Mouse (Mus musculus) neural tube, embryonic 13.5 days (tissue): Measurements from ENCODE around the gene Nr2c2ap. TPM values are rescaled to one million over a fixed set of nuclear protein-coding genes. Genes with fewer than 3 reads are reported as not detected.

Experiments used
- ATAC-seq: fragments of 200-750 bp; cut with Nextera tagmentation; 2 replicates; pipeline ENCODE4 v1.8.0; 2017; ENCODE audit warnings: low read depth, mild to moderate bottlenecking, moderate TSS enrichment, moderate library complexity
- H3K27ac ChIP-seq: fragments of 300-500 bp; sonication (generic); replicated peaks from 2 replicates; pipeline ENCODE4 v1.5.1; 2015; ENCODE audit warnings: moderate library complexity, mild to moderate bottlenecking, inconsistent platforms
- H3K27me3 ChIP-seq: fragments of 300-500 bp; sonication (generic); 2 replicates; pipeline ENCODE4 v1.6.1; 2015; ENCODE audit warnings: mild to moderate bottlenecking, inconsistent platforms
- H3K36me3 ChIP-seq: fragments of 300-500 bp; sonication (generic); 2 replicates; pipeline ENCODE4 v1.6.1; 2015; ENCODE audit warnings: mild to moderate bottlenecking, inconsistent platforms
- H3K4me1 ChIP-seq: fragments of 300-500 bp; sonication (generic); replicated peaks from 2 replicates; pipeline ENCODE4 v1.6.1; 2015; ENCODE audit warnings: inconsistent platforms
- H3K4me2 ChIP-seq: fragments of 300-500 bp; sonication (generic); 2 replicates; pipeline ENCODE4 v1.6.1; 2015; ENCODE audit warnings: inconsistent platforms, mild to moderate bottlenecking, moderate library complexity
- H3K4me3 ChIP-seq: fragments of 300-500 bp; sonication (generic); 2 replicates; pipeline ENCODE4 v1.5.1; 2015; ENCODE audit warnings: mild to moderate bottlenecking, inconsistent platforms
- H3K9ac ChIP-seq: fragments of 300-500 bp; sonication (generic); 2 replicates; pipeline ENCODE4 v1.6.1; 2015; ENCODE audit warnings: moderate library complexity, mild to moderate bottlenecking, inconsistent platforms
- H3K9me3 ChIP-seq: fragments of 300-500 bp; sonication (generic); 2 replicates; pipeline ENCODE4 v1.6.1; 2016; ENCODE audit warnings: inconsistent platforms
- WGBS: fragments of 180-500 bp; shearing (Covaris S2); methylation state at CpG from one replicate; pipeline ENCODE4 v1.1.7; 2015; 5-methylcytosine and 5-hydroxymethylcytosine counted together
- polyA plus RNA-seq: library from polyadenylated mRNA; unstranded; fragments of >200 nt; fragmentation: Nextera tagmentation; extraction: Ambion mirVana; gene quantifications from 2 replicates; pipeline ENCODE4 v1.2.1, GENCODE M21; 2015

The Nr2c2ap gene
- polyA plus RNA-seq, 1 experiment from 2014 or later, result 40.6 TPM

- peaks cover 20% of the 10 kb centered on the region for H3K4me1 ChIP-seq
- no peaks in the 10 kb centered on the region for H3K36me3 ChIP-seq
- no peak overlapping the region for H3K4me3 ChIP-seq
- no peak overlapping the region for H3K27ac ChIP-seq
- 68% methylated on average over 8 of the region's 8 CpGs for WGBS
- H3K27me3 ChIP-seq, result peaks cover 17% of the 10 kb centered on the region; the same call in 1 of the 2 replicates
- H3K9me3 ChIP-seq, result no peaks in the 10 kb centered on the region
- H3K4me2 ChIP-seq, result no peak overlapping the region
- no peak overlapping the region for H3K9ac ChIP-seq
- no peak for ATAC-seq
These were observed 6.1 kb upstream of the Nr2c2ap start for GRCm38 (mm10) chr8:70124992-70125391.

- ATAC-seq, result no peak
These were observed 2.7 kb upstream of the Nr2c2ap start for GRCm38 (mm10) chr8:70128435-70128834.

DNA sequence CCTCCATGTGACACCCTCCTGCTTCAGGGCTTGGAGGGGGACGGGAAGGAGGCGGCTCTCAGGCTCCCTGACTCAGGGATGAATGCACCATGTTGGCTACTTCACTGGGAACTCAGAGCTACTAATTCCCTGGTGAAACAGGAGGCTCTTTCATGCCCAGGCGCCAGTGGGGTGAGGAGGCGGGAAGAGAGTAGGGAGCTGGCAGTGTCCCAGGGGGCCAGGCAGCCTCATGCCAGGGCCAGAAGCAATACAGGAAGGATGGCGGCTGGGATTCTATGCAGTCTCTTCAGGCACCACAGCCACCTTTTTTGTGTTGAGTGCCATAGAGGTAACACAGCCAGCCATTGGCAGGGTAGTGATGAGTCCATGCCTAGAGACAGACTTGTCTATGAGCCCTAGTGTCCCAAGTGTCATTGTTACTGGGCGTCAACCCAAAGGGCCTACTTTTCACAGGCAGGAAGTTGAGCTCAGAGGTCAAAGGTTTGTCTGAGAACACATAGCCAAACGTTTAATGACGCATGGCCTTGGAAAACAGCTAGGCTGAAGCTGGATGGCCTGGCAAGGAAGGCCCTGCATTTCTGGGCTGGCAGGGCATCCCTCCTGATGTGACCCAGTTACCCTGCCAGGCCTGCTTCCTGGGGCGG is 1.7 kb upstream of the Nr2c2ap start:
- Histone ChIP-seq H3K9me3 (no peaks in the 10 kb centered on the region), H3K27ac (peak overlapping the region; percentile 79), H3K4me2 (no peak overlapping the region), H3K27me3 (peaks cover under 1% of the 10 kb centered on the region; the same call in 1 of the 2 replicates), H3K4me3 (no peak overlapping the region), H3K9ac (no peak overlapping the region), H3K4me1 (peaks cover 33% of the 10 kb centered on the region), H3K36me3 (peaks cover 22% of the 10 kb centered on the region)
- WGBS, result 51% methylated on average over 9 of the region's 9 CpGs
- ATAC-seq, result peak; percentile 70

More at GRCm38 (mm10) chr8:70128435-70128834, 2.7 kb upstream of the Nr2c2ap start:
- 77% methylated on average over 3 of the region's 3 CpGs for WGBS
- Histone ChIP-seq H3K27ac (peak overlapping the region; percentile 79), H3K4me2 (0 out of 2 replicates have a peak overlapping the region, but pooled peaks have one; percentile 3), H3K36me3 (peaks cover 12% of the 10 kb centered on the region), H3K4me1 (peaks cover 33% of the 10 kb centered on the region), H3K9ac (0 out of 2 replicates have a peak overlapping the region, but pooled peaks have one; percentile 26), H3K9me3 (no peaks in the 10 kb centered on the region), H3K4me3 (no peak overlapping the region), H3K27me3 (peaks cover 10% of the 10 kb centered on the region; the same call in 1 of the 2 replicates)

DNA sequence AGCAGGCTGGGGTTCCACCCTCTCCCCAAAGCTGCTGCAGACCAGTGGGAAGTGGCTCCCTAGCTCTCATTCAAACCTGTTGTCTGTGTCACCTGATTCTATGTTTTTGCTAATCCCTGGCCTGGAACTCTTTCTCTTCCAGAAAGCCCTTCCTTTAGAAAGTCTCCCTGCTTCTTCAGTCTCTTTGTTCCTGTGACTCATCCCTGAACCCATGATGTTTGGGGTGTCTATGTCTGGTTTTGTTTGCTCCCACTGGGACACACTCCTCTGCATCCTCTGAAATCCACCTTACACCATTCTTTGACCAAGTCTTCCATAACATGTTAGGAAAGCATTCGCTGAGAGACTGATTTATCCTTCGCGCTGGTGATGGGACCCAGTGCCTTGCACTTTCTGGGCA is 1.1 kb upstream of the Nr2c2ap start:
- H3K36me3 ChIP-seq, result peaks cover 29% of the 10 kb centered on the region
- no peaks in the 10 kb centered on the region for H3K9me3 ChIP-seq
- no peak overlapping the region for H3K4me2 ChIP-seq
- H3K4me1 ChIP-seq, result peaks cover 33% of the 10 kb centered on the region
- ATAC-seq, result no peak
- H3K27ac ChIP-seq, result peak overlapping the region; percentile 79
- WGBS, result 82% methylated on average over 3 of the region's 3 CpGs
- H3K9ac ChIP-seq, result no peak overlapping the region
- no peak overlapping the region for H3K4me3 ChIP-seq
- no peaks in the 10 kb centered on the region for H3K27me3 ChIP-seq

DNA sequence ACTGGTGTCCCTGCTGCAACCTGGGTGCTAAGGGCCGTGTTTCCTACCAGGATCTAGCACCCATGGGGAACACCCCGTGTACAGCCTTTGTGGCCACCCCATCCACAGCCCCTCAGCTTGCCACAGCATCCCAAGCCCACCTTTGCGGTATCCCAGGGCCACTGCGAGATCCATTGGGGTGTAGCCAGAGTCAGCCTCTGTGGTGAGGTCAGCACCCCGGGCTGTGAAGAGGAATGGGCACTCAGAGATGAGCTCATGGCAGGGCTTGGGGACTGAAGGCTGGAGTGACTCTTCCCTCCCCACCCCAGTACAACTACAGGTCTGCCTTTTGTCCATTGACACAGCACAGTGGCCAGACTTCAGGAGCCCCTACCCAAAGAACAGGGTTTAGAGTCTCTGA is 3.0 kb downstream of the Nr2c2ap start:
- Histone ChIP-seq H3K4me1 (peaks cover 38% of the 10 kb centered on the region), H3K27ac (no peak overlapping the region), H3K4me3 (no peak overlapping the region), H3K36me3 (peaks cover 46% of the 10 kb centered on the region), H3K9me3 (no peaks in the 10 kb centered on the region), H3K27me3 (no peaks in the 10 kb centered on the region), H3K4me2 (no peak overlapping the region), H3K9ac (no peak overlapping the region)
- WGBS, result 93% methylated on average over 5 of the region's 5 CpGs
- no peak for ATAC-seq

GRCm38 (mm10) chr8:70134931-70135330 is 3.8 kb downstream of the Nr2c2ap start:
- Histone ChIP-seq H3K4me3 (no peak overlapping the region), H3K4me1 (peaks cover 30% of the 10 kb centered on the region), H3K9me3 (no peaks in the 10 kb centered on the region), H3K4me2 (no peak overlapping the region), H3K27me3 (no peaks in the 10 kb centered on the region), H3K36me3 (peaks cover 46% of the 10 kb centered on the region), H3K9ac (no peak overlapping the region), H3K27ac (no peak overlapping the region)
- no peak for ATAC-seq
- WGBS, result 95% methylated on average over 9 of the region's 9 CpGs

DNA sequence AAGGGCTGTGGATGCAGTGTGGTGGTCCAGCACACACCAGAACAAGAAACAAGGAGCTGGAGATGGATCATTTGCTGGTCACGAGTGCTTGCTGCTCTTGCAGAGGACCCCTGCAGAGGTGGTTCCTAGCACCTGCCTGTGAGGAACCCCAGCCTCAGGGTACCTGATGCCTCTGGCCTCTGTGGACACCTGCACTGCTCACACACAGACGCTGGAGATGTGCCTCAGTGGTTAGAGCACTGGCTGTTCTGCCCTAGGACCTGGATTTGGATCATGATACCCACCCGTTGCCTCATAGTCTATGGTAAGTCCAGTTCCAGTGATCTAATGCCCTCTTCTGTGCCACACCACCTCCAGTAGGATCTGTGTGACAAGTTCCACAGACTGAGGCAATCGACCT is 5.5 kb downstream of the Nr2c2ap start:
- H3K4me1 ChIP-seq, result peaks cover 33% of the 10 kb centered on the region
- no peak for ATAC-seq
- H3K4me2 ChIP-seq, result no peak overlapping the region
- no peak overlapping the region for H3K4me3 ChIP-seq
- no peaks in the 10 kb centered on the region for H3K27me3 ChIP-seq
- no peak overlapping the region for H3K9ac ChIP-seq
- 85% methylated on average over 4 of the region's 4 CpGs for WGBS
- no peaks in the 10 kb centered on the region for H3K9me3 ChIP-seq
- peaks cover 46% of the 10 kb centered on the region for H3K36me3 ChIP-seq
- H3K27ac ChIP-seq, result no peak overlapping the region

DNA sequence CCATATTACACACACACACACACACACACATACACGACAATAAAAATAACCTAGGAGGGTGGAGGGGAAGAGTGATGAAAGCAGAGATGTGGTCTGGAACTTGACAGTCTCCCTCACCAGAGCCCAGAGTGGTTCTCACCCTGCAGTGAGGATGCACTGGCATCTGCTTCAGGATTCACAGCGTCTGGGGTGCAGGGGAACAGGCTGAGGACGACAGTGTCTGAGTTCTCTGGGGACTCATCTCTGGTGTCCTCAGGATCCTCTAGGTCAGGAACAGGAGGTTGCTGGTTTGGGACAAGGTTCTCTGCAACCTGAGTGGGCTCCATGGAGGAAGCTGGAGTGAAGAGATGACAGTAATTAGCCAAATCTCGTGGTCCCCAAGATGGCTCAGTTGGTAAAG is 6.8 kb downstream of the Nr2c2ap start:
- peak overlapping the region; percentile 72 for H3K4me3 ChIP-seq
- peak overlapping the region; percentile 65 for H3K4me2 ChIP-seq
- 80% methylated on average over 4 of the region's 4 CpGs for WGBS
- H3K9ac ChIP-seq, result peak overlapping the region; percentile 71
- H3K36me3 ChIP-seq, result peaks cover 51% of the 10 kb centered on the region
- H3K27ac ChIP-seq, result no peak overlapping the region
- H3K27me3 ChIP-seq, result no peaks in the 10 kb centered on the region
- H3K9me3 ChIP-seq, result no peaks in the 10 kb centered on the region
- H3K4me1 ChIP-seq, result peaks cover 24% of the 10 kb centered on the region
- no peak for ATAC-seq

GRCm38 (mm10) chr8:70139026-70139857 is 8.1 kb downstream of the Nr2c2ap start, which contains the start of the genes Rfxank, Borcs8 and Mef2b:
TSS of gene Rfxank (minus strand) at chr8:70139154.
TSS of gene Borcs8 (plus strand) at chr8:70139499.
TSS of gene Mef2b (plus strand) at chr8:70139711.
- Histone ChIP-seq H3K4me1 (peaks cover 24% of the 10 kb centered on the region), H3K4me3 (peak within 1 kb of the TSS; percentile 72), H3K4me2 (peak within 1 kb of the TSS; percentile 89), H3K9me3 (no peaks in the 10 kb centered on the region), H3K27ac (peak within 1 kb of the TSS; percentile 85), H3K27me3 (no peaks in the 10 kb centered on the region), H3K9ac (peak within 1 kb of the TSS; percentile 86), H3K36me3 (peaks cover 51% of the 10 kb centered on the region)
- ATAC-seq, result peak; percentile 97
- under 1% methylated on average over 46 of the region's 46 CpGs for WGBS

DNA sequence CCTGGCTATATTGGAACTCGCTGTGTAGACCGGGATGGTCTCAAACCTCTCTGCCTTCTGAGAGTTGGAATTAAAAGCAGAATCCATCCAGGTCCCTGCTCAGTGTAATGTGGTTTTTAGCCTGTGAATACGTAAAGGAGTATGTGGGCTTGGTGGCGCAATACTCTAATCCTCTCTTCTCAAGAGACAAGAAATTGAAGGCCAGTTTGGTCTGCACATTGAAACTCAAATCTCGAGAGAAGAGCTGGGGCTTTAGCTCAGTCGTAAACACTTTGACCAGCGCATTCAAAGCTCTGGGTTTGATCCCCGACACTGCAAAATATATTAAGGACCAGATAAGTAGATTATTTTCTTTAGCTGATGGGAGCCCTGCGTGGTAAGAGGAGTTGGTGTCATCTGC is 8.8 kb downstream of the Nr2c2ap start:
- 11% methylated on average over 9 of the region's 9 CpGs for WGBS
- peak overlapping the region; percentile 89 for H3K4me2 ChIP-seq
- peak overlapping the region; percentile 72 for H3K4me3 ChIP-seq
- H3K4me1 ChIP-seq, result peaks cover 24% of the 10 kb centered on the region
- H3K27me3 ChIP-seq, result no peaks in the 10 kb centered on the region
- peak; percentile 1; the same call in 1 of the 2 replicates for ATAC-seq
- H3K9me3 ChIP-seq, result no peaks in the 10 kb centered on the region
- H3K9ac ChIP-seq, result peak overlapping the region; percentile 86
- peak overlapping the region; percentile 85 for H3K27ac ChIP-seq
- H3K36me3 ChIP-seq, result peaks cover 51% of the 10 kb centered on the region

- Histone ChIP-seq H3K4me3 (no peak overlapping the region), H3K9me3 (no peaks in the 10 kb centered on the region), H3K9ac (no peak overlapping the region), H3K27me3 (no peaks in the 10 kb centered on the region), H3K4me1 (peaks cover 9% of the 10 kb centered on the region), H3K36me3 (peaks cover 45% of the 10 kb centered on the region), H3K27ac (no peak overlapping the region), H3K4me2 (no peak overlapping the region)
- 83% methylated on average over 7 of the region's 7 CpGs for WGBS
- no peak for ATAC-seq
These were observed 16.8 kb downstream of the Nr2c2ap start for GRCm38 (mm10) chr8:70147678-70148607.
